Mouse (Mus musculus) adrenal gland, adult (tissue): ENCODE results near the gene Ccdc96.

Experiments
- DNase-seq, 2 experiments: peaks; one replicate each; pipeline ENCODE4 v3.0.0; 2022 to 2023; ENCODE audit warnings: low spot score in 1 of 2; ENCODE audit not compliant: inconsistent age in 2 of 2

Gene Ccdc96

DNA sequence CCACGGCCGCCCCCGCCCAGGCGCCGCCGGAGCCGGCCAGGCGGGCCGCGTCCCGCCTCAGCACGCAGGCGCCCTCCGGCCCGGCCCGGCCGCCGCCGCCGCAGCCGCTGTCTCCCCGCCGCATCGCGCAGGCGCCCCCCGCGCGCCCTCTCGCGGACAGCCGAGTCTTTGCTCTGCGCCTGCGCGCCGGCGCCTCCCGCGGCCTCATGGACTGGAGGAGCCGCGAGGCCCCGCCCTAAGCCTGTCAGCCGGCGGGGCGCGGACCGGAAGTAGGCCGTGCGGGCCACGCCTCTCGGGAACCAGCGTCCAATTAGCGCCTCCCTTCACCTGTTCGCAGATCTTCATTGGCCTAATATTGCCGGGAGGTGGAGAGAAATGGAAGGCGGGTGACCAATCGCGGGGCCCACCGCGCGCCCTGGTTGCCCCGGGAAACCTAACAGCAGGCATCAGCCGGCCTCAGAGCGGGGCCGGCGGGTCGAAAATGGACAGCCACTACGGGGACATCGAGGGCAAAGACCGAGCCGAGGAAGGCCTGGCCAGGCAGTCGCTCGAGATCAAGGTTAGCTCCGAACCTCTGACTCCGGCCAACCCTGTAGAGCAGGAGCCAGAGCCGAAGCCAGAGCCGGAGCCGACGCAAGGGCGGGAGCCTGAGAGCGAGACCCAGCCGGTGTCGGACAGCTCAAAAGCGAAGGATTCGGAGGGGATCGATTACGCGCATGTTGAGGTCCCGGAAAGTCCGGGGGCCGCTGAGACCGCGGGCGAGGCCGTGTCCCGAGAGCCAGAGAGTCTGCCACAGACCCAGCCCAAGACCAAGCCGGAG is at the start of gene Ccdc96, which contains the start of gene Tada2b:
TSS of gene Ccdc96 (plus strand) at position 418 of the 820 bp plus-strand sequence.
TSS of gene Tada2b (minus strand) at position 115 of the 820 bp plus-strand sequence.
- DNase-seq, result peak; percentile 99

DNA sequence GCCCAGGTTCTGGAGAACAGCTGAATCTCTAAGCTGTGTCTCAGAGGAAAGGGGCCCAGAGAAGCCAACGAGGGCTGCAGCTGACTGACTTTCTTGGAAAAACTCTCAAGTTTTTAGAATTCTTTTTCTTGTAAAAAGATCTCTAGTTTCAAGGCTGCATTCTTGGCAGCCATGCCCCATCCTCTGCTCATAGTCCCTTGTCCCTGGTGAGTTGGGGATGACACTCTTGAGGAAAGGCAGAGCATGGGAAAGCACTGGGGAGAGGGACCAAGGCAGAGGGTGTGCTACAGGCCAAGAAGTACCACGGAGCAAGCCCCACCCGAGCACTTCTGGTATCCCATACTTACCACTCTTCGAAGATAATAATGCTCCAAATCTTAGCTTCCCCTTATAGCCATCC is 47.5 kb upstream of the Ccdc96 start:
- peak; percentile 25 to 78 for DNase-seq

DNA sequence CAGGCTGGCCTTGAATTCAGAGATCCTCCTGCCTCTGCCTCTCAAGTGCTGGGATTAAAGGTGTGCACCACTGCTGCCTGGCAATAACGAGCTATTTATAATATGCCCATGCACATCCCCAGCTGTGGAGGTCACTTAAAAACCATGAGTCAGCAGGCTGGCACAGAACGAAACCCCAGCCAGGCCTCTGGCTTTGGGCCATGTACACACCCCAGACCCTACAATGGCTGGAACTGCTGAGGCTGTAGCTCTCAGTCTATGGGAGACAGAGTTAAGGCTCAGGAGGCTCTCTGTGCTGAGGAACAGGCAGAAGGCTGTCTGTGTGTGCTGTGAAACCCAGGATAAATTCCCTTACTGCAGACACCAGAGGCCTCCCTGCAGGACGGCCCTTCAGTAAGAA is 43.6 kb upstream of the Ccdc96 start:
- DNase-seq, result peak; percentile 60 to 84

DNA sequence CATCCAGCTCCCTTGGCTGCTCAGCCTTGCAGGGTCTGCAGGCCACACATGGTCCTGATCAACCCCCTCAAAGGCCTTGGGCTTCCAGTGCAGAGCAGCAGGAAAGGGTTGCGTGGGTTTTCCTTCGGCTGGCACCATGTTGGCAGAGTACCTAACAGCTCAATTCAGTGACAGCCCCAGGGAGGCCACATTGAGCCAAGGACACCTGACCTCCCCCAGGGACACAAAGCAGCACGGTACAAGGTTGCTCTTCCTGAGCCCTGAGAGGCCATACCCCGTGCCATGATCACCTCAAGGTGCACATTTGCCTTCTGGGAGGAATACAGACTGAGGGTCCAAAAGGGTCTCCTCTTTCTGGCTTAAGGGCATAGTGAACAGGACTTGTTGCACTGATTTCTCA is 39.8 kb upstream of the Ccdc96 start:
- DNase-seq, result peak; percentile 59 to 84

DNA sequence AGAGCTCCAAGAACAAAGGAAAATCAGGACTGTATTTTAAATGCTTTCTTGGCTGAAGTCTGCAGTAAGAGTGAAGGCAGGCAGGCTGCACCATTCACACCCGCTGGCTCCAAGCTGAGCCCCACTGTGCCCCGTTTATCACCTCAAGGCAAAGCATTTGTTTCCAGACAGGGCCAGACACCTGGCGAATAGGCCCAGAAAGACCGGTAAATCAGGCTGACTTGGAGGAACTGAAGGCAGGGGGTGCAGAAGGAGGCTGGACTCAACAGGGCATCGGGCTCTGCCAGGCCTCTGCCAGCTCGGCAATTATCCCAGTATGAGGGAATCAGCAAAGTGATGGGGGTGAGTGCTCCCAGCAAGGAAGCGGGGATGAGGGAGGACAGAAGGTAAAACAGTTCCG is 39.4 kb upstream of the Ccdc96 start:
- DNase-seq, result peak in 1 of 2 experiments; percentile 68

DNA sequence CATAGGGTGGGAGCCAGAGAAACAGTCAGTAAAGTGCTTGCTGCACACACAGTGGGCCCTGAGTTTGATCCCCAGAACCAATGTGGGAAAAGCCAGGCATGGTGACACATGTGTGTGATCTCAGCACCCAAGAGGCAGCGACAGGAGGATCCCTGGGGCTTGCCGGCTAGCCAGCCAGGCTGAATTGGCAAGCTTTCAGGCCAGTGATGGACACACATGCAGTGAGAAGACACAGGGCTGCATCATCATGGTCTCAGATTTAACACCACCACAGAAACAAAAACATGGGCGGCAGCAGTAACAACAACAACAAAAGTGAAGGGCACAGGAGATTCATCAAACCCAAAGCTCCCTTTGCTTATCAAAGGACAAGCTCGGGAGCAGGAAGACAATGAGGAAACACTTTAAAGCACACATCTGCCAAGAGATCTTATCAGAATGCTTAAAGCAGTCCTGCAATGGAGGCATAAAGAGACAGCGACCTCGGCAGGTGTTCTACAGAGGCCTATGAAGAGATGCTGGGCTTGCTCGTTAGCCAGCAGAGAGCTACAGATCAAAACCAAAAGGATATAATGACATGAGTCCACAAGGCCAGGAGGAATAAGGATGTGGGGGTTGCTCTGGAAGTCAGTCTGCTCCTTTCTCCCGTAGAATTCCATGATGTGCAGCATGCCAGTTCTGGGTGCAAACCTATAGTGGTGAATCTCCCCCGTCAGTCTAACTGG is 38.1 kb upstream of the Ccdc96 start:
- DNase-seq, result peak in 1 of 2 experiments; percentile 66

DNA sequence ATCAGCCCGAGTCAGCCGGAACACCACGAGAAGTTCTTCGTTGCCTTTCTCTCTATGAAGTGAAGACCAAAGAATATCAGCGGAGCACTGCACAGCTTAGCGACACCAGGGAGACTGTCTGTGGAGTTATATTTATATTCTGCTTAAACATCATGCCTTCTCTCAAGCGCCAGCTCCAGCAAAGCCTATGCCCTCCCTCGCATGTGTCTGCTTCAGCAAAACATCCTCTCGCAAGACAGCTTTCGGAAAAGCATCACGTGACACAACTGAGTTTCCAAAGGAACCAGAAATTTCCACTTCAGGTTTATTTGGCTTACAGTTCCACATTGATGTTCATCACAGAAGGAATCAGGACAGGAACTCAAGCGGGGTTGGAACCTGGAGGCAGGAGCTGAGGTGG is 36.5 kb upstream of the Ccdc96 start:
- DNase-seq, result no peak

DNA sequence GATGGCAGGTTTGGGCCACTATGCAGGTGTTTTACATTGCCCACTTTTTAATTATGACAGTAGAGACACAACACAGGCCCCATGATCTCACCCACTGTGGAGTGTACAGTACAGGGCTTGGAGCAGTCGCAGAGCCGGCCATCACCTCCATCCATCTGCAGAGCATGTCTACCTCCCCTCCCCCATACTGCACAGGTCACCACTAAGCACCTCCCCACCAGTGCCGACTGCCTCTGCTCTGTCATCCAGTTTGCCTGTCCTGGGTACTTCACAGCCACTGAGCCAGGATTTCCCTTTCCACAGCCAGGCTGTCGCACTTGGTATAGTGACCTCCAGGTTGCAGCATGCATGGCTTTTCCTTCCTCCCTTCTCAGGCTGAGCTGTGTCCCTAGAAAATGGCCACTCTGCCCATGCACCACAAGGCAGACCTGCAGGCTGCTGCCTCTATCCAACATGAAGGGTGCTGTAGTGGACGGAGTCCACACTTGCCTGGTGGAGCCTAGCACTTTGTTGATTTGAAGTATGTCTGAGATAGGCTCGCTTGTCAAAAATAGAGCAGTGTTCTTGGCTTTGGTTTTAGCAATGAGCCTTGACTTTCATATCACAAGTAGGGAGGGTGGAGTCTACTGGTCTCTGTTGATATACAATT is 34.6 kb upstream of the Ccdc96 start:
- peak; percentile 39 to 83 for DNase-seq

DNA sequence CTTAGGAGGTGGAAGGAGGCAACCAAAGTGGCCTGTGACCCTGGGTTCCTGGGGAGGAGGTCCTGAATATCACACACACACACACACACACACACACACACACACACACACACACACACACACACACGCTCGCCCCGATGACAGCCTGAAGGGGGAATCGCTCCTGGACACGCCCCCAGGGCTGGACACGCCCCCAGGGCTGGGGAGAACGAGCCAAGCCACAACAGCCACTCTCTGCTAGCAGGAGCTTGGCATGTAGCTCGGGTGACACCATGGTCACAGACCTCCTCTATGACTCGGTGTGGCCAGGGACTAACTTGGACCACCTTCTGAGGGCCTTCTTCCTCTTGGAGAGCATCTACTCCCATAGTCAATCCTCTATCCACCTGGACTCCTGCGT is 33.3 kb upstream of the Ccdc96 start:
- peak in 1 of 2 experiments; percentile 53 for DNase-seq

DNA sequence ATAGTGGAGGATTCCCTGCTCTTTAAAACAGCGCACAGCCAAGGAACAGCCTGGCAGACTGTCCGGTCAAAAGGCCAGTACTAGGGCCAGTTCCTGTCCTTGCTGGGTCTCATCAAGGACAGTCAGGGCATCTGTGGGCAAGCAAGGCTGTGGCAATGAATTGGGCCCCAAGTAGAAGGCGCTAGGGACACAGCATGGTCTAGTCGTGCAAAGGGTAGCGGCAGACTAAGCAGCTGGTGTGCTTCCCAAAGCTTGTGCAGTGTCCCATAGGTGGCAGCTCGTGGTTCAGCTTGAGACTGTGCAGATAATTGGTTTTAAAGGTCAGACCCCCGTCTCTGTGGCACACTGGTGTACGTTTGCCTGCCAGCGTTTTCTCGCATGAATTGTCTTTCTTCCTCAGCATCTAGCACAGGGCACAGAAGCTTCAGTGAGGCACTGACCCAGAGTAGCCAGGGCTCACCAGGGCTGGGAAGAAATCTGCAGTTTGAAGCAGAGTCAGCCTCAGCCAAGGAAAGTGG is 32.5 kb upstream of the Ccdc96 start:
- DNase-seq, result peak in 1 of 2 experiments; percentile 69

DNA sequence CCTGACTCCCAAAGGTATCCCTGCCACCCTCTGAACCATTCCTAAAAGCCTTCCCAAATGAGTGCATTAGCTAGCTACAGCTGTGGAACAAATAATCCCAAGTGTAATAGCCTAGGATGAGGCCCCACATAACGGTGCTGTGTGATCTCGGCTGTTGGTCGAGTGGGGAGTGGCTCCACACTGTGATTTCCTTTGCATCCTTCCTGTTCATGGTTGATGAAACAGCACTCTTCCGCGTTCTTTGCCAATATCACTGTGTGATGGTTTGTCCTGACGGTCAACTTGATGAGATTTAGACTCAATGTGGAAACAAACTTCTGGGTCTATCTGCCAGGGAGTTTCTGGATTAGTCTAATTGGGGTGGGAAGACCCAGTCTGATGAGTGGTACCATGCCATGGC is 31.6 kb upstream of the Ccdc96 start:
- DNase-seq, result no peak

DNA sequence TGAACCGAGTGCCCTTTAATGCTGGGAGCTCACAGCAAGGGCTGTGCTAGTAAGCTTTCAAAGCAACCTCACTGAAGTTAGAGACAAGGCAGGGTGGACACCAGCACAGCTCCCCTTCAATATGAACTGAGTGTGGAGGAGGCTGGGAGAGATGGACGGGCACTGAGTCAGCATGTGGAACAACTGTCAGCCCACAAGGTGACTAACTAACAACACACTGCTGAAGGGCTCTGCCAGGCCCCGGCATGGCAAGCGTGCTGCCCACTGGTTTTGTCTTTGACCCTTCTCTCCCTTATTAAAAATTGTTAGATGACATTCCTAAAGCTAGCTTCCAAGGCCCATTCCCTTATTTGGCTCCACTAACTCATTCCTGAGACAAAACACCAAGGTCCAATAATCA is 26.7 kb upstream of the Ccdc96 start:
- peak in 1 of 2 experiments; percentile 75 for DNase-seq

DNA sequence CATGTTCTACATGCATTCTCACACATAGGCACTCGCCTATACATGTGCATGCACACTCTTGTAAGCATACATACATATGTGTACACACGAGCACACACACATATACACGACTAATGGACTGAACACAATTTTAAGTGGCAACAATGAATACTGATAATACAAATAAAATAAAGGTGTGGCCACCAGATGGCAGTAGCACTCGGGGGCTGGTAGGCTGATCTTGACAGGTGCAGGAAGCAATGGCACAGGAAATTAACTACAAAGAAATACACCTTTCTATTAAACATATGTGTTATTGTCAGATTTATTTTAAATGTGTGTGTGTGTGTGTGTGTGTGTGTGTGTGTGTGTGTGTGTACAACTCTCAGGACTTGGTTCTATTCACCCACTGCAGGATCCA is 25.5 kb upstream of the Ccdc96 start:
- DNase-seq, result peak in 1 of 2 experiments; percentile 84

DNA sequence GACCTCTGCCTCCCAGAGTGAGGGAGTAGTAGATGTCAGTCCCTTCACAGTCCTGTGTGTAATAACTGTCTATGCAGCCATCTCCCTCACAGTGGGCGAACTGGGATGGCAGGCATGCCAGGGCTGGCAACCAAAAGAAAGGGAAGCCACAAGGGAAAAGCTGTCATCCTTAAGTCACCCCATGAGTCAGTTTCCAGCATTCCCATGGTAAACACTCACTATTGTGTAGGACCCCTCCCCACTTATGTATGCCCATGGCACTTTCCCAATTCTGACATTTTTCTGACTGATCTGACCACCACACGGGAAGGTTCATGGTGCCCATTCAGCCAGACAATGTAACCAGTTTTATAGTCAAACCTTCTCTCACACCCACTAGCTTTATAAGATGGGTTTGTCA is 23.7 kb upstream of the Ccdc96 start:
- no peak for DNase-seq

DNA sequence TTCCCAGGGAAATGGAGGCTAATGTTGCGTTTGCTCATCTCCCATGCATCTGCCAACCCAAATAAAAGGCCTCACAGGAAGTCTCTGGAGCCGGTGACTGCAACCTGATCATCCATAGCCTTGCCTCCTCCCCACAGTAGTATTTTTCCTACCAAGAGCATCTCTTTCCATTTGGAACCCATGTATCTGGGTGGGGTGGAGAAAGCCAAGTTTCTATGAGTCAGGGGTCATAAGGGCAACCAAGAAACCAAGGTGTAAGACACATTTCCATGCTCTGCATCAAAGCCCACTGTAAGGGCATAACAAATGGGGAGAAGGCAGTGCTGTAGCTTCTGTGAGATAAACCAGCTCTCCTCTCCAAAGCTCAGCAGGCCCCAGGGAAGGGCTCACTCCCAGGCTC is 23.2 kb upstream of the Ccdc96 start:
- DNase-seq, result no peak

DNA sequence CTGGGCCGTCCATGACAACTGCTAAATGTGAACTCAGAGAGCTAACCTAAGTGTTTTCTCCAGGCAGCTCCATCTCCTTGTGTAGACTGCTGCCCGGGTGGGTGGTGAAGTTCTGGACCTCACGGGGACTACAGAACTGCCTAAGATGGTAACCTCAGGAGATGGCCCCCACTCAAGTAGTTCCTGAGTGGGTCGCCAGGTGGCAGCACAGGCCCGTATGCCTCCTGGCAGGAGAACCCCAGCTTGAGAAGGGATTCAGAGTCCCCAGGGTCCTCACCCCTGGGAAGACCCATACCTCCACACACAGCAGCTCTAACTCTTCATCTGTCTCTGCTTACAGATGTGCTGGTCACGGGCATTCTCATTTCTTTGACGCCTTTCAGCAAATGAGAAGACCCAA is 21.6 kb upstream of the Ccdc96 start:
- DNase-seq, result peak; percentile 77 to 94

DNA sequence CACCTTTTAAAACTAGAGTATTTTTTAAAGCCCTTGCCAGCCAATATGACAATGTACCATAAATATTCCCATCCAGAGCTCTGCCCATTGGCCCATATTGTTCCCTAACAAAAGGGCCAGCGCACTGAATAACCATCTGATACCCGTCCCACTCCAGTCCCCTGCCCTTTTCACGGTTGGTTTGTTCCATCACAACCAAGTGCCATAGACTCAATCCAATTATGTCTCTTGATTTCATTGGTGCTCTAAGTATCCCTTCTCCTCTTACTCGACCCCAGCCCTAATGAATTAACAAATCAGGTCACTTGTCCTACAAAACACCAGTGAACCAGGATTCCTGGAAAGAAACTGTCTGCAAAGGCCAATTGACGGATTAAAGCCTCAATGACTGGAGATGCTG is 21.0 kb upstream of the Ccdc96 start:
- peak in 1 of 2 experiments; percentile 41 for DNase-seq

DNA sequence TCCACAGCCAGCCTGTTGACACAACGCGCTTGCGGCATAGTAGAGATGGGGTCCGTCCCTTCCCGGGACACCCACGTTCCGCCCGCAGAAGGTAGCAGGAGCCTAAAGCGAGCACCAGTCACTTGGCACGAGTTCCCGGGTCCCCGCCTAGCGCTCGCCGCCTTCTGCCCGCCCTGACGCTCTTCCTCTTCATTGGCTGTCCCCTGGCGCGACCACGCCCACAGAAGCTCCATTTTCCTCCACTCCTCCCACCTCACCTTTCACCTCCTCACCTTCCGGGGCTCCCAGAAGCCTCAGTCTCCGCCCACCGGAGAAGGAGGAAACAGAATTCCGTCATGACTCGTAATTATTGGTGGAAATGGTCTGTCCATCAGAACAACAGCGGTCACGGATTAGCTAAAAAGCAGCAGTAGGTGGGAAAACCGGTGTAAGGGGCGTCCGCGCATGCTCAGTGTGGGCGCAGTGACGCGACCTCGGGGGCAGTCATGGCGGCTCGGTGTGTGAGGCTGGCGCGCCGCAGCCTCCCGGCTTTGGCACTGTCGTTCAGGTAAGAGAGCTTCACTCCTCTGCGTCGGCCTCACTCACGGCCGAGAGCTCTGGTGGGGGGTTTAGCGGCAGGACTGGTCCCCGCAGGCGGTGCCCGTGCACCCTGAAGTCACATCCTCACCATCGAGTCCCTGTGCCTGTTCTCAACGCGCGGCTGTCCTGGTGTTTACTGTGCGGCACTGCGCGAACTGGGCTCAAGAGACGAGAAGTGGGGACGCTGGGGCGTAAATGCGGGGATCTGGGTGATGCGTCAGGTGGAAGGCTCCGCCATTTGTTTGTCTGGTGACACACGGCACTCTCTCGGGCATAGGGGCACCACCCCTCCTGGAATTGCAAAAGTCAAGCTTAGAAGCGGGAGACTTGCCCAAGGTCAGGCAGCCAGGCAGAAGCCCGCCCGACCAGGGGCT is 19.4 kb upstream of the Ccdc96 start, which contains the start of gene Grpel1:
TSS of gene Grpel1 (plus strand) at position 290 of the 953 bp plus-strand sequence.
- peak; percentile 99 for DNase-seq

DNA sequence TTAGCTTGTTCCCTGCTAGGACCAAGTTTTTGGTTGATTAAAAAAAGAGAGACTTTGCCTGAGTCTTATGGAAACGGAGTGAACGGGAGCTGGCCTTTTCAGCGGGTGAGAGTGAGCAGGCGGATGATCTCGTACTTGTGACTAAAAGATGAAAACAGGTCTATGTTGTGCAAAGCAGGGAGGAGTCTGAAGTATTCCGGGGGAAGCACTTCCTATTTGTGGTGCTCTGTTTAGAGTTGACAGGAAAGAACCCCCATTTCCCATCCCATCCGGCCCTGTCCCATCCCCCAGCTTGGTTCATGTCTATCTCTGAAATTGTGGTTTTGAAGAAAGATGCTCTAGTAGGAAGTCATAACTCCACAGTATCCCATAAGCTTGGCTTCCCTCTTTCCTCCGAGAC is 18.5 kb upstream of the Ccdc96 start:
- DNase-seq, result peak in 1 of 2 experiments; percentile 62

DNA sequence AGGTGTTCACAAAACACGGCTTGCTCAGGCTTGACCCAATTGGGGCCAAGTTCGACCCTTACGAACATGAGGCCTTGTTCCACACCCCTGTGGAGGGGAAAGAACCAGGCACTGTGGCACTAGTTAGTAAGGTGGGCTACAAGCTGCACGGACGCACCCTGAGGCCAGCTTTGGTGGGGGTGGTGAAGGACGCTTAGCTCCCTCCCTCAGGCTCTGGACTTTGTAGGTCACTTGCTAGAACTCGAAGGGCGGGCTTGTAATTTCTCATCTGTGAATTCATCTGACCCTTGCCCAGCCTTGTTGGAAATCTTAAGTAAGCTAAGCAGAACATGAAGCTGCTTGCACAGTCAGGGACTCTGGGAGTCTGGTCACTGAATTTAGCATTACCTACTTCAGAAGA is 13.2 kb upstream of the Ccdc96 start:
- no peak for DNase-seq
